Mouse (Mus musculus) stomach, embryonic 15.5 days (tissue): ENCODE data around the gene Hspbap1. TPM values are rescaled to one million over a fixed set of nuclear protein-coding genes. Genes with fewer than 3 reads are reported as not detected.

ENCODE experiments used
- ATAC-seq: fragments of 200-750 bp; cut with Nextera tagmentation; 2 replicates; pipeline ENCODE4 v1.8.0; 2017; ENCODE audit warnings: low read depth, moderate number of reproducible peaks, moderate TSS enrichment; ENCODE audit not compliant: insufficient read depth, low FRiP score
- H3K27ac ChIP-seq: fragments of 300-500 bp; sonication (generic); 2 replicates; pipeline ENCODE4 v1.5.1; 2015; ENCODE audit warnings: mild to moderate bottlenecking, inconsistent platforms
- H3K27me3 ChIP-seq: fragments of 300-500 bp; sonication (generic); replicated peaks from 2 replicates; pipeline ENCODE4 v1.6.1; 2015; ENCODE audit warnings: inconsistent platforms
- H3K36me3 ChIP-seq: fragments of 300-500 bp; sonication (generic); 2 replicates; pipeline ENCODE4 v1.6.1; 2015; ENCODE audit warnings: inconsistent platforms
- H3K4me1 ChIP-seq: fragments of 300-500 bp; sonication (generic); 2 replicates; pipeline ENCODE4 v1.6.1; 2015; ENCODE audit warnings: inconsistent platforms
- H3K4me2 ChIP-seq: fragments of 300-500 bp; sonication (generic); 2 replicates; pipeline ENCODE4 v1.6.1; 2015; ENCODE audit warnings: mild to moderate bottlenecking, inconsistent platforms
- H3K4me3 ChIP-seq: fragments of 300-500 bp; sonication (generic); replicated peaks from 2 replicates; pipeline ENCODE4 v1.5.1; 2015; ENCODE audit warnings: inconsistent platforms
- H3K9ac ChIP-seq: fragments of 300-500 bp; sonication (generic); 2 replicates; pipeline ENCODE4 v1.6.1; 2015; ENCODE audit warnings: inconsistent platforms
- H3K9me3 ChIP-seq: fragments of 300-500 bp; sonication (generic); 2 replicates; pipeline ENCODE4 v1.6.1; 2016; ENCODE audit warnings: inconsistent platforms
- WGBS: fragments of 180-500 bp; shearing (Covaris S2); methylation state at CpG from one replicate; pipeline ENCODE4 v1.1.7; 2015; 5-methylcytosine and 5-hydroxymethylcytosine counted together
- polyA plus RNA-seq: library from polyadenylated mRNA; unstranded; fragments of >200 nt; fragmentation: Nextera tagmentation; extraction: Ambion mirVana; gene quantifications from 2 replicates; pipeline ENCODE4 v1.2.1, GENCODE M21; 2015

The Hspbap1 gene
- polyA plus RNA-seq, 1 experiment from 2014 or later: 13.8 TPM

DNA sequence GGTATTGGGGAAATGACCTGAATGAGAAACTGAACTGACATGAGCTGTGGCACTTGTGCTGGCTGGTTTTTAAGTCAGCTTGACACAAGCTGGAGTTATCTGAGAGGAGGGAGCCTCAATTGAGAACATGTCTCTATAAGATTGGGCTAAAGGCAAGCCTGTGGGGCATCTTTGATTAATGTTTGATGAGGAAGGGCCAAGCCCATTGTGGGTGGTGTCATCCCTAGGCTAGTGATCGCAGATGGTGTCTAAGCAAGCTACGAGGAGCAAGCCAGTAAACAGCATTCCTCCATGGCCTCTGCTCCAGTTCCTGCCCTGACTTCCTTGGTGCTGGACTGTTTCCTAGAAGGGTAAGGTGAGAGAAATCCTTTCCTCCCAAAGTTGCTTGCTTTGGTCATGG, 38.7 kb downstream of the Hspbap1 start:
- H3K4me1 ChIP-seq: no peaks in the 10 kb centered on the region
- 85% methylated on average over 2 of the region's 2 CpGs for WGBS
- ATAC-seq: peak; percentile 63
- H3K4me3 ChIP-seq: no peak overlapping the region
- H3K27me3 ChIP-seq: no peaks in the 10 kb centered on the region
- H3K9ac ChIP-seq: no peak overlapping the region
- no peak overlapping the region for H3K4me2 ChIP-seq
- H3K9me3 ChIP-seq: no peaks in the 10 kb centered on the region
- no peak overlapping the region for H3K27ac ChIP-seq
- H3K36me3 ChIP-seq: no peaks in the 10 kb centered on the region

DNA sequence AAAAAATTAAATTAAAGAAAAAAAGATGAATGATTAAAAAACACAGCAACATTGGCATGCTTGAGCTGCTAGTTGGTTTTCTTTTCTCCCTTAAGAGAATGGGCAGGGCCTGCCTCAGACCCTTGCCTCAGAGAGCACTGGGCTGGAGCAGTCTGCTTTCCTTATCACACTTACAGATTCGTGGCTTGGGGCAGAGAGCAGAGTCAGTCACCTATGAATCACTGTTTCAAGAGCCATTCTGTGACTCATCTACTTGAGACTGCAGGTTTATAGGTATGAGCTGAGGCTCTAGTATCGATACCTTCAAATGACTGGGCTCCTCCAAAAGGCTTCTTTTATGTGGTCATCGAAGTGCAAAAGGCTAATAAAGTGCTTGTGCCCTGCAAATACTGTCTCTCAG, 42.9 kb downstream of the Hspbap1 start:
- Histone ChIP-seq H3K27me3 (no peaks in the 10 kb centered on the region), H3K27ac (no peak overlapping the region), H3K9ac (no peak overlapping the region), H3K4me1 (no peaks in the 10 kb centered on the region), H3K36me3 (no peaks in the 10 kb centered on the region), H3K4me3 (no peak overlapping the region), H3K9me3 (no peaks in the 10 kb centered on the region), H3K4me2 (no peak overlapping the region)
- no peak for ATAC-seq
- 68% methylated on average over 3 of the region's 3 CpGs for WGBS

DNA sequence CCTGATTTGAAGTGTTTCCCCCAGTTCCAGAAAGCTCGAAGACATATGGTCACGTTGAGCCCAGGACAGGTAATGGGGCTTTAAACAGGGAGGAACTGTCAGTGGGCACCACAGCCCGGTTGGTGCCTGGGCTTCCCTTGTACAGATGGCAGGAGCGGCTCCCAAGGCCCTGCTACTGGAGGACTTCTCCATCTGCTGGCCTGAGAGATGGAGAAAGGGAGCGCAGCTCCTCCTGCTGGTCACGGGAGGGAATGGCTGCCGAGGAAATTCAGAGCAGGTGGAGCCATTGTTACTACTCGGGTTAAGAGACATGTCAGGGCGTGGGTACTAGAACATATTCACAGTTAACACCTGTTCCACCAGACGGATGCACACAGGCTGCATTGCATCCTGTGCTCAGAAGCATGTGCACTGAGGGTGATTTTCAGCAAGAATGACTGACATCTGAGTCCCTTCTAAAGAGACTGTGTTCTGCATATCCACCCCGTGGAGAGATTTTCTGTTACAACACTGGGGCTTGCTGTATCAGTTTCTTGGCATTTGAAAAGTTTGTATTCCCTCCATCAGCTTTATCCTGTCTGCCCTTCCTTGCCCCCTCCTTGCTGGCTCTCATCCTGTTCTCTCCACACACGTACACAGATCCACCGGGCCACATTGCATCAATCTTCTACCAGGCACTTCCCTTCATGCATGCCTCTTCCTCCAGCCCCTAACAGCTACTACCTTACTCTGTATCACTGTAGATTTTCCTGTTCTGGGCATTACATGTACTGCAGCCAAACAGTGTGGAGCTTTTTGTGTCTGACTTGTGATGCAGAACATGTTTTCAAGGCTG, 47.3 kb downstream of the Hspbap1 start:
- Histone ChIP-seq H3K27ac (no peak overlapping the region), H3K36me3 (no peaks in the 10 kb centered on the region), H3K4me1 (no peaks in the 10 kb centered on the region), H3K9me3 (no peaks in the 10 kb centered on the region), H3K4me2 (no peak overlapping the region), H3K9ac (no peak overlapping the region), H3K27me3 (no peaks in the 10 kb centered on the region), H3K4me3 (no peak overlapping the region)
- 35% methylated on average over 13 of the region's 13 CpGs for WGBS
- peak; percentile 56 for ATAC-seq

DNA sequence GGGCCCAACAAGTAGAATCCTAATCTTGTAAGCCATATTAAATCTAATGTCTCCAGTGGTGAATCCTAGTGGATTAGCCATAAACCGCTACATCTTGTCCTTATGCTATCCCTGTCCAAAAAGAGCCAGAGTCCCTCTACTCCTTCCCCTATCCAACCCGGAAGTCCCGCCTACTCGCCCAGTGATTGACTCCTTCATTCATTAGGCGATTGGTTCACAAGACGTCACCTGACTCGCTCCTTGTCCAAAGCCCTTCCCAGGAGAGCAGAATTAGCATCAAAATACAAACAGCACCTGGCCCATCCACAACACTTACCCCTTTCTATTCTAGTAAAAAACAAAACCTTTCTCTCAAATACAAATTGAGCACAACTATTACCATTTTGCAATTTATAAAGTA, 59.8 kb downstream of the Hspbap1 start:
- 37% methylated on average over 7 of the region's 7 CpGs for WGBS
- no peaks in the 10 kb centered on the region for H3K27me3 ChIP-seq
- ATAC-seq: no peak
- H3K36me3 ChIP-seq: no peaks in the 10 kb centered on the region
- no peaks in the 10 kb centered on the region for H3K4me1 ChIP-seq
- no peaks in the 10 kb centered on the region for H3K9me3 ChIP-seq
- H3K9ac ChIP-seq: no peak overlapping the region
- H3K27ac ChIP-seq: no peak overlapping the region
- H3K4me2 ChIP-seq: no peak overlapping the region
- no peak overlapping the region for H3K4me3 ChIP-seq

DNA sequence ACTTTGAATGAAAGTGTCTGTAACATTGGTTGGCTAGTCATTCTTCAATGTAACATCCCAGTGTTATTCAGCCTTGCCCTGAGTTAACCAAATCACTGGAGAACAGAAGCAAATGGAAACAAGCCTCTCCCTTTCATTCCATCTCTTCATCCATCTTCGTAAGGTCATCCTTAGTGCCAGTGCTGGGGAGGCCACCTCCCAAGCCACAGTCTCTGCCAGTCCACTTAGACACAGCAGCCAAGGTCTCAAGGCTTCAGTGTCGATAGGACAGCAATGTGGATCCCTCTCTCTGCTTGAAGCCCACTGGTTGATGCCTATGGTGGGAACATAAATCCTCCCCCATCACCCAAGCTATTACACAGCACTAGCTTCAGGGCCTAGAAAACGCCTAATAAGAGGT, 62.8 kb downstream of the Hspbap1 start:
- Histone ChIP-seq H3K9ac (no peak overlapping the region), H3K27ac (no peak overlapping the region), H3K4me2 (no peak overlapping the region), H3K4me3 (no peak overlapping the region), H3K27me3 (no peaks in the 10 kb centered on the region), H3K4me1 (no peaks in the 10 kb centered on the region), H3K9me3 (no peaks in the 10 kb centered on the region), H3K36me3 (no peaks in the 10 kb centered on the region)
- WGBS: 78% methylated on average over 3 of the region's 3 CpGs
- ATAC-seq: no peak

DNA sequence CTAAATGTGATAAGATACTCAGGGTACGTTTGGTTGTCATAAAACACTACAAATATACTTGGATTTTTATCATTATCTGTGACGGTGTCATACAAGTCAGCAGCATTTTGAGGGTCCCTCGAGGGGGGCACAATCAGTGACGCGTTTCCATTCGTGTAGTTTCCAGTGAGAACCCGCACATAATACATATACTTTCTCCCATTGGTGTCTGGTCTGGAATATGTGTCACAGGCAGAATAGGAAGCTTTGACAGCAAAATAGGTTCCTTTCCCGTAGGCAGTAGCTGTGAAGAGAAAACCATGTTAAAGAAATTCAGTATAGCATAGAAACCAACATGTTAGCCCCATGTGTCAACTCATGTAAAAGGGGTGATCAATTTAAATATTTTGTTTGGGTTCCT, 64.5 kb downstream of the Hspbap1 start:
- Histone ChIP-seq H3K9ac (no peak overlapping the region), H3K4me2 (no peak overlapping the region), H3K27me3 (no peaks in the 10 kb centered on the region), H3K36me3 (no peaks in the 10 kb centered on the region), H3K4me3 (no peak overlapping the region), H3K27ac (no peak overlapping the region), H3K4me1 (no peaks in the 10 kb centered on the region), H3K9me3 (no peaks in the 10 kb centered on the region)
- 85% methylated on average over 8 of the region's 8 CpGs for WGBS
- ATAC-seq: no peak

DNA sequence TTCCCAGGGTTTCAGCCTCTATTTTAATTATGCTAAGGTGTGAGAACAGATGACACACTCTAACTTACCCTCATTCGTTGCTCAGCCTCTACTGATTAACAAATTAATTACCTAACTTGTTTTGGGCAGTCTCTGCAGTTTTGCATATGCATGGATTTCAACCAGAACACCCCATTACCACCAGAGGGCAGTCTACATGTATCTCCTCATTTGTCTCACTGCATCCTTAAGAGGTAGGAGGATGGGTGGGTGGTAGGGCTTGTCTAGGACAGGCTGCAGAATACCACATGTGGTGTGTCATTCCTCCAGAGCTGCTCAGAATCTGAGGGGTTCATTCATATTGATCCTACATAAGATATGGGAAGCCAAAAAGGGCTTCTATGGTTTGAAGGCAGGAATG, 69.5 kb downstream of the Hspbap1 start:
- Histone ChIP-seq H3K4me2 (no peak overlapping the region), H3K9ac (no peak overlapping the region), H3K27me3 (no peaks in the 10 kb centered on the region), H3K27ac (no peak overlapping the region), H3K4me1 (no peaks in the 10 kb centered on the region), H3K36me3 (no peaks in the 10 kb centered on the region), H3K4me3 (no peak overlapping the region), H3K9me3 (no peaks in the 10 kb centered on the region)
- WGBS: 29% methylated on average over 1 of the region's 1 CpGs
- ATAC-seq: no peak

DNA sequence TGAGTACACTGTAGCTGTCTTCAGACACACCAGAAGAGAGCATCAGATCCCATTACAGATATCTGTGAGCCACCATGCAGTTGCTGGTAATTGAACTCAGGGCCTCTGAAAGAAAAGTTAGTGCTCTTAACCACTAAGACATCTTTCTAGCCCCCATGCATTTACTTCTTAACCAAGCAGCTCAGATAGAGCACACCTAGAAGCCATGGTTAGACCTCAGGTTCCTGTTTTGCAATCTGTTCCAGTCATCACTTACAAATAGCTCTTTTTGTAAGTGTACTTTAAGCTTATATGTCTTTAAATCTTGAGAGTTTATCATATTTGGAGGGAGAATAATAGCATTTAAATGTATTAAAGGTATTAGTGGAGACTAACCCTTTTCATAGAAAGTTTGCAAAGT, 77.0 kb downstream of the Hspbap1 start:
- Histone ChIP-seq H3K27ac (no peak overlapping the region), H3K9me3 (no peaks in the 10 kb centered on the region), H3K27me3 (no peaks in the 10 kb centered on the region), H3K4me1 (no peaks in the 10 kb centered on the region), H3K4me3 (no peak overlapping the region), H3K9ac (no peak overlapping the region), H3K4me2 (no peak overlapping the region), H3K36me3 (no peaks in the 10 kb centered on the region)
- ATAC-seq: no peak

DNA sequence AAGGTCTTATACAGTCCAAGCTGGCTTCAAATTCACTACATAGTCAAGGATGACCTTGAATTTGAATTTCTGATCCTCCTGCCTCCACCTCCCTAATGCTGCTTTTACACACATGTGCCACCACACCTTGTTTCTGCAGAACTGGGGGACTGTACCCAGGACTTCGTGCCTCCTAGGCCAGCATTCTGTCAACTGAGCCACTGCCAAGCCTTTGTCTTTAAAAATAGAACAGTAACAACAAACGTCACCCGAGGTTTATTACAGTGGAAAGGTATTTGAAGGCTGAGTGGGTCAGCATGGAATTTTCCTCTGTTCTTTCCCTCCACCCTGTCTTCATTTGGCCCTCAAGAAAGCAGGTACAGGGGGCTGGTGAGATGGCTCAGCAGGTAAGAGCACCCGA, 85.7 kb downstream of the Hspbap1 start:
- no peaks in the 10 kb centered on the region for H3K9me3 ChIP-seq
- H3K9ac ChIP-seq: no peak overlapping the region
- no peak for ATAC-seq
- WGBS: 76% methylated on average over 4 of the region's 4 CpGs
- no peak overlapping the region for H3K4me2 ChIP-seq
- H3K36me3 ChIP-seq: no peaks in the 10 kb centered on the region
- H3K27me3 ChIP-seq: no peaks in the 10 kb centered on the region
- H3K4me3 ChIP-seq: no peak overlapping the region
- no peaks in the 10 kb centered on the region for H3K4me1 ChIP-seq
- H3K27ac ChIP-seq: no peak overlapping the region

DNA sequence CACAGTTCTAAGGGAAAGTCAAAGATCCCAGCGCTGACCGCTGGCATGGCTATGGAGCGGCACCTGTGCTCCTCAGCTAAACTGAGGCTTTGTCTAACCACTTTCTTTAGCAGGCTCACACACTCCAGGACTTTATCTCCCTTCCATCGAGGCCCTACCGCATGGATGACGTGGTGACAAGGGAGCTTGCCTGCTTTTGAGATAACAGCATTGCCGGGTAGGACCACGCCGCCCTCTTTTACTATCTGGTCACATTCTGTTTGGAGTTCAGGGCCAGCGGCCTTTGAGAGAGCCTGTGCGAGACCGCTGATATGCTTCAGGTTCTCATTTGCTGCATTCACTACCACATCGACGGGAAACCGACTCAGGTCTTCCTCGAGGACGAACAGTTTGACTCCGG, 86.6 kb downstream of the Hspbap1 start:
- 84% methylated on average over 18 of the region's 18 CpGs for WGBS
- H3K36me3 ChIP-seq: no peaks in the 10 kb centered on the region

DNA sequence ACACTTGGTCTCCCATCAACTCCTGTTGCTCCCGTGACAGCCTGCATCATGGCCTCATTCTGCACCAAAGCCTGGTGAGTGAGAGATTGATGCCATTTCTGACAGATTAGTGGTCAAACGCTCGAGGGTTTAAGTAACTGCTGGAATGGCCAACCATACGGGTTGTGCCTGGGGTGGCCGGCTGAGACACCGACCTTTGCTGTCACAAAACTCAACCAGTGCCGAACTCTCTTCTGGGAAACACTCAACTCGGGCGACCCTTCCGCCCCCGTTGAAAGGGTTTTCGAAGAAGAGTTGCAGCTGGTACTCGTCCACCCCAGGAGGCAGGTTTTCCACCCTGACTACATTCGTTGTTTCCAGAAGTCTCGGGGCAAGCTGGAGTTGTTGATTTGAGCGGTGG, 90.1 kb downstream of the Hspbap1 start:
- no peak for ATAC-seq
- 56% methylated on average over 16 of the region's 16 CpGs for WGBS

More for the DNA sequence above, 86.6 kb downstream of the Hspbap1 start:
- no peak overlapping the region for H3K4me2 ChIP-seq
- no peak overlapping the region for H3K9ac ChIP-seq
- no peak overlapping the region for H3K4me3 ChIP-seq
- no peak overlapping the region for H3K27ac ChIP-seq
- no peaks in the 10 kb centered on the region for H3K9me3 ChIP-seq
- ATAC-seq: peak; percentile 72; the same call in 1 of the 2 replicates
- no peaks in the 10 kb centered on the region for H3K27me3 ChIP-seq
- no peaks in the 10 kb centered on the region for H3K4me1 ChIP-seq

DNA sequence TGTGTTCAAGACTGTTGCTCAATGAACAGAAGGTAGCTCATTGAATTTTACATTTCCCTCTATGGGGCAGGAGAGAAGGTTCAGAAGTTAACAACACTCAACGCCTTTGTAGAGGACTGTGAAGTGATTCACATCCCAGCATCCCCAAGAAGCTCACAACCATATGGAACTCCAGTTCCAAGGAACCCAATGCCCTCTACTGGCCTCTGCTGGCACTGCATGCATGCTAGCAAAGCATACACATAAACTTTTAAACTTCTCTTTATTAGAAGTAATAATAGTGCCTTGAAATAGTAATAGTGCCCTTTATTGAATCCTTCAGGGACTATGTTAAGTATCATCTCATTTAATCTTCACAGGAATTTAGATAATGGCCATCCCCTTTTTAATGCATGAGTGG, 91.9 kb downstream of the Hspbap1 start:
- Histone ChIP-seq H3K4me3 (no peak overlapping the region), H3K36me3 (no peaks in the 10 kb centered on the region), H3K9ac (no peak overlapping the region), H3K27me3 (no peaks in the 10 kb centered on the region), H3K4me2 (no peak overlapping the region), H3K27ac (no peak overlapping the region), H3K9me3 (no peaks in the 10 kb centered on the region), H3K4me1 (no peaks in the 10 kb centered on the region)
- WGBS: 86% methylated on average over 1 of the region's 1 CpGs
- ATAC-seq: no peak

More for the DNA sequence above, 90.1 kb downstream of the Hspbap1 start:
- H3K4me3 ChIP-seq: no peak overlapping the region
- no peaks in the 10 kb centered on the region for H3K4me1 ChIP-seq
- no peaks in the 10 kb centered on the region for H3K9me3 ChIP-seq
- H3K36me3 ChIP-seq: no peaks in the 10 kb centered on the region
- H3K9ac ChIP-seq: no peak overlapping the region
- no peak overlapping the region for H3K27ac ChIP-seq
- no peak overlapping the region for H3K4me2 ChIP-seq
- no peaks in the 10 kb centered on the region for H3K27me3 ChIP-seq

DNA sequence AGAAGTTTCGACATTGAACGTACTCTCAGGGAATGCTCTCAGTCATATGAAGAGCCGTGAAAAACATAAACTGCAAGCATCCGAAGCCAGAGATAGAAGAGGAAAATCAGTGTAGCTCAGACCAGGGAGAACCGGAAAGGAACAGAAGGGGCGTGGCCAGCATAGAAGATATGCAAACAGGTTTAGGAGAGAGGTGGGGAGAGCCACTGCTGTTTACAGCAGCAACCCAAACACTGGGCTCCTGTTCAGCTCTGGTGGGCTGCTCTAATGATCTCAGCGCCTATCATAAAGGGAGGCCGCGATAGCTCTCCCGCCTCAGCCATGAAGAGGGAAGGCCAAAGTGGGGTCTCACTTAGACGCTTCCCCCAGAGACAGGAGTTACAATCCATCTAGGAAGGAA, 97.6 kb downstream of the Hspbap1 start:
- no peak overlapping the region for H3K9ac ChIP-seq
- no peak for ATAC-seq
- H3K4me1 ChIP-seq: 0 out of 2 replicates have a peak, but pooled peaks cover 4% of the 10 kb centered on the region
- no peak overlapping the region for H3K4me2 ChIP-seq
- H3K4me3 ChIP-seq: no peak overlapping the region
- 69% methylated on average over 11 of the region's 11 CpGs for WGBS
- no peaks in the 10 kb centered on the region for H3K9me3 ChIP-seq
- no peaks in the 10 kb centered on the region for H3K27me3 ChIP-seq
- no peaks in the 10 kb centered on the region for H3K36me3 ChIP-seq
- H3K27ac ChIP-seq: no peak overlapping the region
